Mouse (Mus musculus): ENCODE measurements around the gene 4933415A04Rik.

4933415A04Rik gene

GRCm38 (mm10) chr11:43575061-43575375 is 11.8 kb upstream of the 4933415A04Rik start:
- DNase-seq (ENCODE audit: low spot score): no peak

GRCm38 (mm10) chr11:43575376-43576151 is 11.3 kb upstream of the 4933415A04Rik start:
- no peak for DNase-seq (ENCODE audit: low spot score)

GRCm38 (mm10) chr11:43577713-43578478 is 8.9 kb upstream of the 4933415A04Rik start:
- peak; percentile 87 for DNase-seq (ENCODE audit: low spot score)

GRCm38 (mm10) chr11:43585211-43586005 is 1.4 kb upstream of the 4933415A04Rik start:
- DNase-seq (ENCODE audit: low spot score): no peak

DNA sequence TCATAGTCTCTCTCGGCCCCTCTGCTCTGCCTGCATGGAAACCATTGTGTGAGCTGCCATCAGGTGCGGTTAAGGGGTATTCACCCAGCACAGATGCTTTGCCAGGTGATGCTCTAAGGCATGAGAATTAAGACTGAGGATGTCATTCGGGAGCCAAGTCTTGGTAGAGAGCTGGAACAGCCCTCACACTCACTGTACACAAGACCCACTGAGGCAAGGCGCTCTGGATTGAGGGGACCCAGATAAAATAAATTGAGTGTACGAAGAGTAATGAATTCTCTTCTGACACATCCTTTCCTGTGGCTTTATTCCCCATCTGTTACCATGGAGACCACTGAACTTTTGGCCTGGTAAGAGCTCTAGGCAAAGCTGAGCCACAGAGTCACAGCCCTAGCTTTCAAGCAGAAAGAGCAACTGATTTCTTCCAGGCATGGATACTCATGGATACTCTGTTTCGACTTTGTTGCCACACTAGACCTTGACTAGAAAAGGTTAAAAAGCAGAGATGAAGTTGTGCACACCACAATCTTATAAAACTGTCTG is 2.8 kb downstream of the 4933415A04Rik start:
- DNase-seq (ENCODE audit: low spot score): no peak

DNA sequence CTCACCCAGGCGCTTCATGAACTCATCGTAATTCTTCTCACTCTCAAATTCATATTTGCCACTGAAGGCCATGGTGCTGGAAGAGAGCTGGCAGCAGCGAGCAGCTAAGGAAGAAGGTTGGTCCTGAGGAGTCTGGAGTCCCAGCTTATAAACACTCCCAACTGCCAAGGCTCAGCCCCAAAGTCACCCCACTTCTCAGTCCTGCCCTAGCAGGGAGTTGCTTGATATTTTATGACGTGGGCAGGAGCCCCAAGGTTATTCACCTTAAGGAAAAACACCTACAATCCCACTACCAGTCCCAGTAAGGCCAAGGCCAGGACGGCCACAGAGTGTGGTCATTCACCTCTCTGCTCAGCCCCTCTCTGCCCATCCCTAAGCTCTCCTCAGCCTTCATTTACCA is 14.6 kb downstream of the 4933415A04Rik start, which contains the start of gene Fabp6:
TSS of gene Fabp6 (minus strand) at position 101 of the 400 bp plus-strand sequence.
- DNase-seq (ENCODE audit: low spot score): no peak

DNA sequence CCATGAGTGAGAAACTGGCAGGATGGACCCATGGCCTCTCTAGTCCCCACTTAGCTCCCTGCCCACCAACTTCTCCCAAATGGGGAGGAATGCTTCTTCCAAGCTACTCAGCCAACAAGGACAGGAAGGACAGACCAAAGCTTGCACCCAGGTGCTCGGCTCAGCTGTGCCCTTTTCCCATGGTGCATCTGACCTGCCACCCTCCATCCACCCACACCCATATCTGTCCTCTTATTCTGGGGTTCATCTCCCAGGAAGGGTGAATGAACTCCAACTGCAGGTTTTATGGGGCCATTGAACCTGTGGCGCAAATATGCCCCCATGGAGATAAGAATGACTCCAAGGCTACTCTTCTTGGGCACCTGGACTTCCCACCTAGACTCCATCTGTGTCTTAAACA is 17.4 kb downstream of the 4933415A04Rik start:
- DNase-seq (ENCODE audit: low spot score): no peak

DNA sequence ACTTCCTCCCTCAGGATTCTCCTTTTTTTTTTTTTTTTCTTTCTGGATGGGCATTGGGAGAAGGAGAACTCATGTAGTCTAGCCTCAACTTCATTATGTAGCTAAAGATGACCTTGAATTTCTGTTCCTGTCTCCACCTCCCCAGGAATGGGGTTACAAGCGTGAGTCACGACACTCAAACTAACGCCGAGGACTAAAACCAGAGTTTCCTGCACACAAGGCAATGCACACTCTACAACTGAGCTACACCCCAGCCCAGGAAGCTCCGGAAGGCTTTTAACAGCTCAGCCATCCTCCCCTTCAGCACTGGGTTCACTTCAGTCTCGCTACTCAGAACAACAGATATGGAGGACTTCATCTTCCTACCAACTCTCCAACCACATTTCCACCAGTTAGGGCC is 18.1 kb downstream of the 4933415A04Rik start:
- DNase-seq (ENCODE audit: low spot score): no peak

GRCm38 (mm10) chr11:43605859-43606258 is 19.0 kb downstream of the 4933415A04Rik start:
- DNase-seq (ENCODE audit: low spot score): no peak

GRCm38 (mm10) chr11:43608440-43608839 is 21.6 kb downstream of the 4933415A04Rik start:
- DNase-seq (ENCODE audit: low spot score): no peak

- no peak for DNase-seq (ENCODE audit: low spot score)
These were observed 23.3 kb downstream of the 4933415A04Rik start for GRCm38 (mm10) chr11:43610006-43610661.

- DNase-seq (ENCODE audit: low spot score): no peak
These were observed 23.8 kb downstream of the 4933415A04Rik start for GRCm38 (mm10) chr11:43610662-43611033.

DNA sequence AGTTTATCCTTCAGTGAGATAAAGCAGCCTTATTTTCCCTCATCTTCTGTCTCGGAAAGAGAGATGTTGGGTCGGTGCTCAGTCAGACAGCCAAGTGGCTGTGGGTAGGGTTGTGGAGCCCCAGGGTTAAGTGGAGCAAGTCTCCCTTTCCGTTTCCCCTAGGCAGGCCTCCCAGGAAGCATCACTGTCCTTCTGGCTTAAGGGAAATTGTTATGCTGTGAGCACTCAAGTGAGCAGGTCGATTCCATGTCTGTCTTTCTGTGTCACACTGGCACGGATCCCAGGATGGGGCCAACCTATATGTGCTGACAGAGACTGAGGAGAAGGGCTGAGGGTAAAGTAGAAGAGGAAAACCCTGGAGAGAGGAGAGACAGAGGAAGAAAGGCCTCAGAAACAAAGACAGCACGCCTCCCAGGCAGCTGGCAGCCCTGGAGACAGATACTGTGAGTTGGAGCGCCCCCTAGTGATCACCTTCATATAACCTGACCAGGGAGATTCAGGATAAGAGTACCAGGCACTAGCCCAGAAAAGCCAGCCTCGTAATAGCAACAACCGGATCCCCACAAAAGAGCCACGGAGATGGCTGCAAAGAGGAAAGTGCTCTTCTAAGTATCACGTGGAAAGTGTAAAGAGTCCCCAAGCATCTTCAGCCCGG is 26.1 kb downstream of the 4933415A04Rik start:
- peak; percentile 93 for DNase-seq (ENCODE audit: low spot score)

- peak; percentile 49 for DNase-seq (ENCODE audit: low spot score)
These were observed 31.1 kb downstream of the 4933415A04Rik start for GRCm38 (mm10) chr11:43617924-43618323.

DNA sequence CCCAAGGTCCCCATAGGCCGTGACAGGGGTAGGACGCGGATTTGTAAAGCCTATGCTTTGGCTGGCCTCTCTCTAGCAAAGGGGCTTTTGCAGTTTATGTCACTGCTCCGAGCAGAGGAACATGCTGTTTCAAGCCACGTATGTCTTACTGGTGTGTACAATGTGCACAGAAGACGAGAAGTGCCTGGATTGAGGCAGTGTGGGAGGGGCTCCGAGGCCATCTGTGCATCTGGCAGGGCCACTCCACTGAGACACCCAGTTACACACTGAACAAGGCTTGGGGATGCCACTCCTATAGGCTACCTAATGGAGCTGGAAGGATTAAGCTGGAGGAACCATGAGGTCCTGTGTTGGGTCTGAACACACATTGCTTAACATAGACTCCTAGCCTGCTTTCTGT is 31.6 kb downstream of the 4933415A04Rik start:
- peak; percentile 65 for DNase-seq (ENCODE audit: low spot score)

GRCm38 (mm10) chr11:43621769-43622168 is 34.9 kb downstream of the 4933415A04Rik start:
- DNase-seq (ENCODE audit: low spot score): no peak

GRCm38 (mm10) chr11:43624341-43624740 is 37.5 kb downstream of the 4933415A04Rik start:
- DNase-seq (ENCODE audit: low spot score): peak; percentile 39

- DNase-seq (ENCODE audit: low spot score): peak; percentile 68
These were observed 39.6 kb downstream of the 4933415A04Rik start for GRCm38 (mm10) chr11:43626300-43626926.

GRCm38 (mm10) chr11:43626927-43627645 is 40.2 kb downstream of the 4933415A04Rik start:
- DNase-seq (ENCODE audit: low spot score): peak; percentile 41

DNA sequence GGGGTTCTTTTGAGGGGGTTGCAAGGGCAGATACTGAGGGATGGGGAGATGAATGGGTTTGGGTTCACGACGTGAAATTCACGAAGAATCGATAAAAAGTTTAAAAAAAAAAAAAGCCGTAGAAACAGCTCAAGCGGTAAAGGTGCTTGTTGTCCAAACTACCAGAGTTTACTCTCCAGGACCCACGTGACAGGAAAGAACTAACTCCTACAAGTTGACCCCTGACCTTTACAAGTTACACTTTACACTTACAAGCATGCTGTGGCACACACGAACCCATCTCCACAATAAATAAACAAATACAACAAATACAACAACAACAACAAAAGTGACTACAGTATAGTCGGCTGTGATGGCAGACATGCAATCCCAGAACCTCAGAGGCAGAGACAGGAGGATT is 44.8 kb downstream of the 4933415A04Rik start:
- no peak for DNase-seq (ENCODE audit: low spot score)

Data from MN1 (cell line).